ENCODE assay signal across 16 mouse cellular contexts in the genomic region with DNA sequence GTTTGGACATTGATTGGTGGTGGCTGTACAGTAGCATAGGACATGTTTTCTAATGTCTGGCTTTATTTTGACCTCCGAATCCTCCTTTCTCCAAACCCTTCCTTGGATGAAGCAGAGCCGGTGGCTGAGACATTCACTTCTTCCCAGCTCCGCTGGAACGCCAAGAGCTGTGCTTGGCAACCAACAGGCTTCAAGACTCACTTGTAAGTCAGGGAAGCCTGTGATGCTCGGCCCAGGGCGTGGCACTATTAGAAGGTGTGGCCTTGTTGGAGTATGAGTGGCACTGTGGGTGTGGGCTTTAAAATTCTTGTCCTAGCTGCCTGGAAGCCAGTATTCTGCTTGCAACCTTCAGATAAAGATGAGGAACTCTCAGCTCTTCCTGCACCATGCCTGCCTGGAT.
"Had no signal": no experiment of that assay in that cellular context is flagged by ENCODE, and none has a peak within 500 bp of the region (broad histone marks: within the 10 kb centered on the region; RNA-seq: fewer than 3 reads in every experiment).

No protein-coding gene starts in this region.

- DNase-seq: retina, postnatal 1 day; right cerebral cortex, adult 18-20 months; right cerebral cortex, postnatal 14 days; right cerebral cortex, postnatal 25 days; right cerebral cortex, postnatal 4 days; spleen, adult 18-20 months; thymus, adult 18-20 months; thymus, adult 2 months; thymus, postnatal 14 days; thymus, postnatal 25 days; thymus, postnatal 36 days; thymus, postnatal 4 days had no signal

- H3K27me3 ChIP-seq: neural tube, embryonic 13.5 days; neural tube, embryonic 15.5 days; stomach, embryonic 15.5 days had no signal

- H3K9ac ChIP-seq: neural tube, embryonic 13.5 days; neural tube, embryonic 15.5 days; stomach, embryonic 15.5 days had no signal

- H3K4me2 ChIP-seq: neural tube, embryonic 13.5 days; neural tube, embryonic 15.5 days; stomach, embryonic 15.5 days had no signal

- H3K27ac ChIP-seq: neural tube, embryonic 13.5 days; neural tube, embryonic 15.5 days; stomach, embryonic 15.5 days; stomach, postnatal 0 days had no signal

- H3K9me3 ChIP-seq: neural tube, embryonic 13.5 days; neural tube, embryonic 15.5 days; stomach, embryonic 15.5 days had no signal

- H3K4me1 ChIP-seq: neural tube, embryonic 13.5 days; stomach, embryonic 15.5 days had no signal

- H3K4me3 ChIP-seq: neural tube, embryonic 13.5 days; neural tube, embryonic 15.5 days; stomach, embryonic 15.5 days had no signal

- H3K36me3 ChIP-seq: neural tube, embryonic 13.5 days; neural tube, embryonic 15.5 days; stomach, embryonic 15.5 days had no signal
